Mouse (Mus musculus): ENCODE results near the gene Zfp799. TPM values are rescaled to one million over a fixed set of nuclear protein-coding genes. Genes with fewer than 3 reads are reported as not detected.
A peak's percentile ranks its signal among the peaks of the same experiment; 100 is the strongest.
"Not testable (repeated sequence)": the region's sequence is repeated elsewhere in the genome, so short reads cannot be mapped to it uniquely, and the experiment has no call there.

The Zfp799 gene
- total RNA-seq (2014; fragmentation: Nextera tagmentation) (17.4 and 25.8 TPM in 2 replicates), total RNA-seq (2017) (13.1 and 16.1 TPM in 2 replicates), polyA plus RNA-seq (2012) (0.32 and 2.0 TPM in 2 replicates)

DNA sequence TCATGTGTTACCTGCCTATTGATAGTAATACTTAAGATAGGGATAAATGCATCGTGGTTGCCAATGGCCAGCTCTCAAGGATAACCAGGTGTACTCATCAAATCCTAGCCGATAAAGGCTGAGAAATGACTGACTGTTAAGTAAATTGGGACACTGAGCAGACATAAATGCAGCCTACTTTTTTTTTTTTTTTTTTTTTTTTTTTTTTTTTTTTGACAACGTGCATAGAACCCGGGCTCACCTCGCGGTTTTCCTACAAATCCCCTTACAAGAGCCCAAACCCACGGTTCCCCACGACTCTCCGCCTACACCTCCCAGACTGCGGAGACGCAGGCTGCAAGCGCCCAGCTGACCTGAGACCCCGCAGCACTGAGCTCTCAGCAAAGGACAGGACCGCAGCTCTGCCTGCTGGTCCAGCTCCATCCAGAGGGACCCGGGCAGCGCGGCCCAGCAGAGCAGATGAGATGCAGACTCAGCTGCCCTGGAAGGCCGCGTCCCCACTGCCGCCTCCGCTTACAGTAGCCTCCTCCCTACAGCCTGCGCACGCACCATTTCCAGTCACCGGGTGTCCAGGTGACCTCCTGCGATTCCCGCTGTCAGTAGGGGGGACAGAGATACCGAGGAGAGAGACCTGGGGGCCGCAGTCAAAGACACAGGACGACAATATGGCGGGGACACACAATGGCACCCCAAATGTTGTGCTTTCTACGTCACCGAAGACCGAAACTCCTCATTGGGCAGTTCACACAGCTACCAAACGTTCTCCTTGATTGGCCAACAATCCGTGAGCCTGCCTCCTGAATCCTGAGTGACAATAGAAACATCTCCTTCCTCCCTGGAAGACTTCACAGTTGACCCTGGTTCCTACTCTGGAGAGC is at the start of gene Zfp799:
Gene Zfp799, minus strand, starts transcription at position 722 of the 878 bp plus-strand sequence.
- peak within 1 kb of the TSS; percentile 85 for H3K4me3 ChIP-seq (ENCODE audit: low read depth, low read length)
- peak; percentile 97 for ATAC-seq (ENCODE audit: extremely low read depth, insufficient number of reproducible peaks, low FRiP score, poor library complexity, severe bottlenecking)
- H3K36me3 ChIP-seq (replicated peaks), result peaks cover 17% of the 10 kb centered on the region

DNA sequence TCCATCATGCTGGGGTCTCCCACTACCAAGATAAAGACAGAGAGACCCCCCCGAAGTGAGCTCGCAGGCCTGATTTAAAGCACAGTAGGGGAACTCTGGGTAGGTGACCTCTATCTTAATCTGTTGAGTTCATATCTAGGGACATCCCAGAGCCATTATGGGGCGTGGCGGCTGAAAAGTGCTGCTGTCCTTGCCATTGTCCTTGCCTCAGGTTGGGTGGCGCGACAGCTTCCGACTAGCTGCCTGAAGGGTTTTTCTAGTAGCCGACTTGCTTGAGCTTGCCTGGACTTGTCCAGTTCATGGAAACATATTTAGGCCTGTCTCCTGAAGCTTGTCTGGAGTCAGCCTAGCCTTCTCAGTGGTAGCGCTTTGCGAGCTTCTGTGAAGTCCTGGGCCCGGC is 48.7 kb upstream of the Zfp799 start:
- ATAC-seq (ENCODE audit: extremely low read depth, insufficient number of reproducible peaks, low FRiP score, poor library complexity, severe bottlenecking) (no peak), DNase-seq (ENCODE audit: low spot score) (no peak)
- H3K27me3 ChIP-seq (ENCODE audit: insufficient read depth, low read length), result peaks cover 7% of the 10 kb centered on the region; the same call in 1 of the 2 replicates
- H3K36me3 ChIP-seq (replicated peaks), result peaks cover 27% of the 10 kb centered on the region
- H3K9me3 ChIP-seq (replicated peaks), result no peaks in the 10 kb centered on the region
- no peak for TF ChIP-seq TAL1 (conservative IDR thresholded peaks at IDR 0.05; ENCODE audit: low read depth, low read length)
- H3K4me1 ChIP-seq (ENCODE audit: insufficient read depth, low read depth, low read length), result no peaks in the 10 kb centered on the region
- H3K4me3 ChIP-seq (ENCODE audit: low read depth, low read length), result no peak overlapping the region

More for the DNA sequence above, at the start of gene Zfp799:
- H3K4me1 ChIP-seq (ENCODE audit: insufficient read depth, low read depth, low read length), result peaks cover 6% of the 10 kb centered on the region
- TF ChIP-seq TAL1 (conservative IDR thresholded peaks at IDR 0.05; ENCODE audit: low read depth, low read length), result no peak
- no peak for TF ChIP-seq GATA2 (IDR thresholded peaks at IDR 0.05; ENCODE audit: borderline replicate concordance, low read depth, low read length)
- TF ChIP-seq GATA1 (IDR thresholded peaks at IDR 0.05; ENCODE audit: borderline replicate concordance, low read length), result no peak
- TF ChIP-seq POLR2AphosphoS5 (IDR thresholded peaks at IDR 0.05; ENCODE audit: insufficient replicate concordance, low read depth, low read length), result no peak
- no peak for TF ChIP-seq CTCF (IDR thresholded peaks at IDR 0.05; ENCODE audit: low read depth, low read length)
- H3K27me3 ChIP-seq (ENCODE audit: insufficient read depth, low read length), result no peaks in the 10 kb centered on the region
- DNase-seq (ENCODE audit: low spot score), result peak; percentile 94
- no peaks in the 10 kb centered on the region for H3K9me3 ChIP-seq (replicated peaks)

DNA sequence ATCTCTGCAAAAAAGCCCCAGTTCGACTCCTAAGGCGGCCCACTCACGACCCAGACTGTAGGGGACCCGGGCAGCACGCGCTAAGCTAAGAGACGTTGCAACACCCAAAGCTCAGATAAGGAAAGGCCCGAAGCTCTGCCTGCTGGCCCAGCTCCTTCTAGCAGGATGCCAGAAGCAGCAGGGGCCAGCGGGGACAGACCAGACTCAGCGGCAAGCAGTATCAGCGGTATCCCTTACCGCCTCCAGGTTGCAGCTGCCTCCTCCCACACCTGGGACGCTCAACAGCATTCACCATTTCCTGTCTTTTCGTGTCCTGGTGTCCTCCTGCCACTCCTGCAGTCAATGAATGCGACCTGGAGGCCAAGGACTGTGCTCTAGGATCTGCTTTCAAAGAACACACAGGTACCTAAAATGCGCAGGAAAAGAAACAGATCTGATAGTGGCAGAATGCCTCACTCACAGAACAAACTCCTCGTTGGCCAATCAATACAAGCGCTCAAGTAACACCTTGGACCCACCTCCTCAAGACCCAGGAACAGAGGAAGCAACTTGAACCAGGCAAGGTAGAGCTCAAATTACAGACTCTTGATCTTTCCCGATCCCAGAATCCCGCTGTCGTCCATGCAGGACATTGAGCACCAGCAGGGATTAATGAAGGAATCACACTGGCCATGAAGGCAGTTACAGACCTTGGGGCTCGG is 47.6 kb upstream of the Zfp799 start:
- peaks cover 7% of the 10 kb centered on the region; the same call in 1 of the 2 replicates for H3K27me3 ChIP-seq (ENCODE audit: insufficient read depth, low read length)
- TF ChIP-seq GATA1 (IDR thresholded peaks at IDR 0.05; ENCODE audit: borderline replicate concordance, low read length), result no peak
- no peak for TF ChIP-seq GATA2 (IDR thresholded peaks at IDR 0.05; ENCODE audit: borderline replicate concordance, low read depth, low read length)
- no peak for TF ChIP-seq TAL1 (conservative IDR thresholded peaks at IDR 0.05; ENCODE audit: low read depth, low read length)
- no peak for TF ChIP-seq POLR2AphosphoS5 (IDR thresholded peaks at IDR 0.05; ENCODE audit: insufficient replicate concordance, low read depth, low read length)
- TF ChIP-seq CTCF (IDR thresholded peaks at IDR 0.05; ENCODE audit: low read depth, low read length), result no peak
- H3K36me3 ChIP-seq (replicated peaks), result peaks cover 15% of the 10 kb centered on the region
- H3K4me3 ChIP-seq (ENCODE audit: low read depth, low read length), result no peak overlapping the region
- H3K9me3 ChIP-seq (replicated peaks), result no peaks in the 10 kb centered on the region
- H3K4me1 ChIP-seq (ENCODE audit: insufficient read depth, low read depth, low read length), result no peaks in the 10 kb centered on the region
- ATAC-seq (ENCODE audit: extremely low read depth, insufficient number of reproducible peaks, low FRiP score, poor library complexity, severe bottlenecking), result no peak
- DNase-seq (ENCODE audit: low spot score), result no peak

DNA sequence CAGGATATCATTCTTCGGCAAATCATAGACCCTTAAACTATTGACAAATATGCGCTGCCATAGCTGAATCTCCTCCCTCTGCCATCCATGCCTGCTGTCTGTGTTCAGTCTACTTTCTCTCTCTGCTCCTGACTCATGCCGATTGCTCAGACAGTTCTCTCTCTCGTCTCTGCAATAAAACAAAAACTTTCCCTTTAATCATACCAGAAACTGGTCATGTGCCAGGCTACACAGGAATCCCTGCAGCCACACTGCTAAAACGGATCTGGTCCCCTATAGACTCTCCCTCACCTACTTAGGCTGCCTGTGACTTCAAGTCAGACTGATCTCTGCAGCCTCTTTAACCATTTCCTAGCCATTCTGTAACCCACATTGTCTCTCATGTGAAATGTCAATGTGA is 42.6 kb upstream of the Zfp799 start:
- H3K9me3 ChIP-seq (replicated peaks), result no peaks in the 10 kb centered on the region; the same call in 1 of the 2 replicates

DNA sequence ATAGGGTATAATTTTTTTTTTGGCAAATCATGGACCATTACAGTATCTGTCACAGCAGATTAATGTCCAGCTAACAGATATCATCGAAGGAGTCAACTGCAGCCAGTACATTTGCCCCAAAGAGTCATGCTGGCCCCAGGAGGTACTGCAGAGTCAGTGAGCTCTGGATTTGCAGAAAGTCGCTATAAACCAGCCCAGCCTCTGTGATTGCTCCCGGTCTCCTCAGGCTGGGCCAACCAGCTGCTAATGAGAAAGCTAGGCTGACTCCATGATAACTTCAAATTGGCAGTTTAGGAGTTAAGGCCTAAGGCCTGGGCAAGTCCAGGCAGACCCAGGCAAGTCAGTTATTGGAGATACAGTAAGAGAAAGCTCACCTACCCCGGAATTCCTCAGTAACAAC is 42.0 kb upstream of the Zfp799 start:
- H3K36me3 ChIP-seq (replicated peaks), result no peaks in the 10 kb centered on the region
- H3K9me3 ChIP-seq (replicated peaks), result no peaks in the 10 kb centered on the region; the same call in 1 of the 2 replicates
- ATAC-seq (ENCODE audit: extremely low read depth, insufficient number of reproducible peaks, low FRiP score, poor library complexity, severe bottlenecking) (no peak), DNase-seq (ENCODE audit: low spot score) (no peak)
- TF ChIP-seq CTCF (IDR thresholded peaks at IDR 0.05; ENCODE audit: low read depth, low read length), result no peak
- no peak for TF ChIP-seq TAL1 (conservative IDR thresholded peaks at IDR 0.05; ENCODE audit: low read depth, low read length)
- no peak for TF ChIP-seq POLR2AphosphoS5 (IDR thresholded peaks at IDR 0.05; ENCODE audit: insufficient replicate concordance, low read depth, low read length)
- no peak for TF ChIP-seq GATA2 (IDR thresholded peaks at IDR 0.05; ENCODE audit: borderline replicate concordance, low read depth, low read length)
- TF ChIP-seq GATA1 (IDR thresholded peaks at IDR 0.05; ENCODE audit: borderline replicate concordance, low read length), result no peak
- H3K27me3 ChIP-seq (ENCODE audit: insufficient read depth, low read length), result peaks cover 7% of the 10 kb centered on the region; the same call in 1 of the 2 replicates
- H3K4me1 ChIP-seq (ENCODE audit: insufficient read depth, low read depth, low read length), result no peaks in the 10 kb centered on the region
- no peak overlapping the region for H3K4me3 ChIP-seq (ENCODE audit: low read depth, low read length)

More for the DNA sequence above, 42.6 kb upstream of the Zfp799 start:
- no peak for ATAC-seq (ENCODE audit: extremely low read depth, insufficient number of reproducible peaks, low FRiP score, poor library complexity, severe bottlenecking)
- Histone ChIP-seq H3K4me3 (ENCODE audit: low read depth, low read length) (no peak overlapping the region), H3K4me1 (ENCODE audit: insufficient read depth, low read depth, low read length) (no peaks in the 10 kb centered on the region), H3K36me3 (replicated peaks) (no peaks in the 10 kb centered on the region), H3K27me3 (ENCODE audit: insufficient read depth, low read length) (peaks cover 10% of the 10 kb centered on the region; the same call in 1 of the 2 replicates)
- no peak for DNase-seq (ENCODE audit: low spot score)
- TF ChIP-seq POLR2AphosphoS5 (IDR thresholded peaks at IDR 0.05; ENCODE audit: insufficient replicate concordance, low read depth, low read length) (no peak), CTCF (IDR thresholded peaks at IDR 0.05; ENCODE audit: low read depth, low read length) (no peak), GATA1 (IDR thresholded peaks at IDR 0.05; ENCODE audit: borderline replicate concordance, low read length) (no peak), TAL1 (conservative IDR thresholded peaks at IDR 0.05; ENCODE audit: low read depth, low read length) (no peak), GATA2 (IDR thresholded peaks at IDR 0.05; ENCODE audit: borderline replicate concordance, low read depth, low read length) (no peak)

DNA sequence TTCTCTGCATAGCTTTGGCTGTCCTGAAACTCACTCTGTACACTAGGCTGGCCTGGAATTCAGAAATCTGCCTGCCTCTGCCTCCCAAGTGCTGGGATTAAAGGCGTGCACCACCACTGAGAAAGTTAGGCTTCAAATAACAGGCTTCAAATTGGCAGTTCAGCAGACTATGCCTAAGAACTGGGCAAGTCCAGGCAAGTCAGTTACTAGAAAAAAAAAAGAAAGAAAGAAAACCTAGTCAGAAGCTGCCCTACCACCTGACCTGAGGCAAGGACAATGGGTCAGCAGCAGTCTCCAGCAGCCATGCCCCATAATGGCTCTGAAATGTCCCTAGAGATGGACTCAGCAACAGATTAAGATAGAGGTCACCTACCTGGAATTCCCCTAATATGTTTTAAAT is 41.4 kb upstream of the Zfp799 start:
- Histone ChIP-seq H3K9me3 (replicated peaks) (no peaks in the 10 kb centered on the region; the same call in 1 of the 2 replicates), H3K4me1 (ENCODE audit: insufficient read depth, low read depth, low read length) (no peaks in the 10 kb centered on the region), H3K36me3 (replicated peaks) (no peaks in the 10 kb centered on the region), H3K27me3 (ENCODE audit: insufficient read depth, low read length) (peaks cover 7% of the 10 kb centered on the region; the same call in 1 of the 2 replicates), H3K4me3 (ENCODE audit: low read depth, low read length) (no peak overlapping the region)
- TF ChIP-seq GATA2 (IDR thresholded peaks at IDR 0.05; ENCODE audit: borderline replicate concordance, low read depth, low read length) (no peak), POLR2AphosphoS5 (IDR thresholded peaks at IDR 0.05; ENCODE audit: insufficient replicate concordance, low read depth, low read length) (no peak), CTCF (IDR thresholded peaks at IDR 0.05; ENCODE audit: low read depth, low read length) (no peak), GATA1 (IDR thresholded peaks at IDR 0.05; ENCODE audit: borderline replicate concordance, low read length) (no peak), TAL1 (conservative IDR thresholded peaks at IDR 0.05; ENCODE audit: low read depth, low read length) (no peak)
- DNase-seq (ENCODE audit: low spot score), result no peak
- no peak for ATAC-seq (ENCODE audit: extremely low read depth, insufficient number of reproducible peaks, low FRiP score, poor library complexity, severe bottlenecking)

DNA sequence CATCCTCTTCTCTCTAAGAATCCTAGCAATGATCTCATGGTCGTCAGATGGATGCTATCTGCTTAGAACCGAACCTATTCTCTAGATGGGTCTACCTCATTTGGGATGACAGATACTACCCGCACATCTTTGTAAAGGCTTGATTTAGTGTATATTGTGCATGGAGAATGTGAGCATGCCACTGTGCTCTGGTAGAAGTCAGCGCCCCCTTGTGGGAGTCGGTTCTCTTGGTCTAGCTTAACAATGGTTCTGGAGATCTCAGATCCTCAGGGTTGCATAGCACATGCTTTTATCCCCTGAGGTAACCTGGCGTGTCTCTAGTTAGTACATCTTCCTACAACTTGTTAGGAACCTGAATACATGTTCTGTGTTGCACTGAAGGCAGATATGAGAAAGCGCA is 37.2 kb upstream of the Zfp799 start:
- not testable (repeated sequence) for H3K36me3 ChIP-seq (replicated peaks); H3K9me3 ChIP-seq (replicated peaks); DNase-seq (ENCODE audit: low spot score); H3K27me3 ChIP-seq (ENCODE audit: insufficient read depth, low read length); H3K4me3 ChIP-seq (ENCODE audit: low read depth, low read length); H3K4me1 ChIP-seq (ENCODE audit: insufficient read depth, low read depth, low read length)
- 0 out of 2 replicates have a peak, but pooled peaks have one; percentile 22 for ATAC-seq (ENCODE audit: extremely low read depth, insufficient number of reproducible peaks, low FRiP score, poor library complexity, severe bottlenecking)

DNA sequence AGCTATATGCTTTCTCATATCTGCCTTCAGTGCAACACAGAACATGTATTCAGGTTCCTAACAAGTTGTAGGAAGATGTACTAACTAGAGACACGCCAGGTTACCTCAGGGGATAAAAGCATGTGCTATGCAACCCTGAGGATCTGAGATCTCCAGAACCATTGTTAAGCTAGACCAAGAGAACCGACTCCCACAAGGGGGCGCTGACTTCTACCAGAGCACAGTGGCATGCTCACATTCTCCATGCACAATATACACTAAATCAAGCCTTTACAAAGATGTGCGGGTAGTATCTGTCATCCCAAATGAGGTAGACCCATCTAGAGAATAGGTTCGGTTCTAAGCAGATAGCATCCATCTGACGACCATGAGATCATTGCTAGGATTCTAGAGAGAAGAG is 26.7 kb upstream of the Zfp799 start:
- ATAC-seq (ENCODE audit: extremely low read depth, insufficient number of reproducible peaks, low FRiP score, poor library complexity, severe bottlenecking); DNase-seq (ENCODE audit: low spot score): not testable (repeated sequence)

More for the DNA sequence above, 26.7 kb upstream of the Zfp799 start:
- not testable (repeated sequence) for H3K4me1 ChIP-seq (ENCODE audit: insufficient read depth, low read depth, low read length); H3K9me3 ChIP-seq (replicated peaks); H3K4me3 ChIP-seq (ENCODE audit: low read depth, low read length); H3K36me3 ChIP-seq (replicated peaks); H3K27me3 ChIP-seq (ENCODE audit: insufficient read depth, low read length)

All from G1E (cell line).